Mouse (Mus musculus): ENCODE measurements around the gene Tha1.

GRCm38 (mm10) chr11:117886000-117886399, 12.7 kb upstream of the Tha1 start:
- no peak for TF ChIP-seq CTCF (IDR thresholded peaks at IDR 0.05; ENCODE audit: low read depth, low read length)
- TF ChIP-seq TAL1 (conservative IDR thresholded peaks at IDR 0.05; ENCODE audit: low read depth, low read length), result no peak
- TF ChIP-seq GATA1 (IDR thresholded peaks at IDR 0.05; ENCODE audit: borderline replicate concordance, low read length), result no peak
